Mouse (Mus musculus) layer of hippocampus, postnatal 10 days (tissue): ENCODE results near the gene Crls1. TPM values are rescaled to one million over a fixed set of nuclear protein-coding genes. Genes with fewer than 3 reads are reported as not detected.
A peak's percentile ranks its signal among the peaks of the same experiment; 100 is the strongest.

Experiments used
- DNase-seq, 2 experiments: peaks; one replicate each; pipeline ENCODE4 v3.0.0; 2021; ENCODE audit warnings: low spot score in 2 of 2
- long read RNA-seq: library from polyadenylated mRNA; stranded (forward); transcript quantifications from one replicate; pipeline ENCODE4 v2.0.0, GENCODE M21; 2023
- total RNA-seq, 2 experiments: library from RNA; stranded (reverse); gene quantifications; 2 replicates each; pipeline ENCODE4 v1.2.3; 2021

Gene Crls1
- total RNA-seq: 10 to 100 TPM; 35.5 to 36.8 TPM
- long read RNA-seq, transcript Crls1-201 (7 exons, 1,924 nt): major isoform, 56 of 73 reads
- long read RNA-seq, partial matches to known transcripts: 1 of 73 reads
- long read RNA-seq, other reads (novel, unspliced or antisense): 16 of 73 reads

DNA sequence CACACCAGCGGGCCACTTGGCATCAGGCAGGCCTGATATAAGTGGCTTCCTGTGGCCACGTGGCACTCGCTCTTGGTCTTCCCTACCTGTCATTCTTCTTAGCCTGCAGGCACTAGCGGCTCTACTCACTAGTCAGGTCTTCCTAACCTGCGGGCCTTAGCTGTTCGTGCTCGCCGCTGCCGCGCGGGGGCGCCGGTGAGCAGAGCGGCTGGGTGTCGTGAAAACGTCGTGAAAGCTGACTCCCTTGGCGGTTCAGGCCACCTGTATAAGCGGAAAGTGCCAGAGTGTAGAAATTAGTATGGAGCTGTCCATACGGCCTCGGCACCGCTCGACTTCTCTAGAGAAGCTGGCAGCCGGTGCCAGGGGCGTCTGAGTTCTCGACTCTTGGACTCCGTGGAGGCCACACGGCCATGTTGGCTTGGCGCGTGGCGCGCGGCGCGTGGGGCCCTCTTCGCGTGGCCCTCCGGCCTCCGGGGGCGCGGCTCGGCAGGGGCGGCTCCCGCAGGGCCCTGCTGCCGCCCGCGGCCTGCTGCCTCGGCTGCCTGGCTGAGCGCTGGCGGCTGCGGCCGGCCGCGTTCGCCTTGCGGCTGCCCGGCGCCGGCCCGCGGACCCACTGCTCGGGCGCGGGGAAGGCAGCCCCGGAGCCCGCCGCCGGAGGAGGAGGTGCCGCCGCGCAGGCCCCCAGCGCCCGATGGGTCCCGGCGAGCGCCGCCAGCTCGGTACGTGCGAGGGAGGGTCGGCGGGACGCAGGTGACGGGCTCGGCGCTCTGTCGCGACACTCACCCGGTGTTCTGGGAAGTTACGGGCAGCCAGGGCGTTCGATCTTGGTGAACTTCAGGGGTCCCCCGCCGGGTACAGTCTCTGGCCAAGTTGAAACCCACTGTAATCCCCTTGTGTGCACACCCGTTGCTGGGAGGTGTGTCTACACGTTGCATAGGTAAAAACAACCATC, at the start of gene Crls1:
TSS of gene Crls1 (plus strand) at position 260 of the 952 bp plus-strand sequence.
- peak; percentile 100 for DNase-seq

DNA sequence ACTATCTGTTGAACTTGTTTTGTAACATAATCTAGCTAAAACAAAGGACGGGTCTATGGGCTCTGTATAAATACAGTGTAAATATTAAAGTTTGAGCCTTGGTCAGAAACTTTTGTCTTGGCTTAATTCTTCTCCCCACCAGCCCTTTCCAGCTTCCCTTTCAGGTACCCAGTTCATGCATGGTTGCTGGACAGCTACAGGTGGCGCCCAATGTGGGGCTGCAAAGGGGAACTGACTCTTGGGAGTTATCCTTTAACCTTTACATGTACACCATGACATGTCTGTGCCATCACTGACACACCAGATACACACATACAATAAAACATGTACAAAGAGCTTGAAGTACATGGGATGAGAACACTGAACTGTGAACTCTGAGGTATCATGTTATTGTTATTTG, 43.5 kb upstream of the Crls1 start:
- no peak for DNase-seq

DNA sequence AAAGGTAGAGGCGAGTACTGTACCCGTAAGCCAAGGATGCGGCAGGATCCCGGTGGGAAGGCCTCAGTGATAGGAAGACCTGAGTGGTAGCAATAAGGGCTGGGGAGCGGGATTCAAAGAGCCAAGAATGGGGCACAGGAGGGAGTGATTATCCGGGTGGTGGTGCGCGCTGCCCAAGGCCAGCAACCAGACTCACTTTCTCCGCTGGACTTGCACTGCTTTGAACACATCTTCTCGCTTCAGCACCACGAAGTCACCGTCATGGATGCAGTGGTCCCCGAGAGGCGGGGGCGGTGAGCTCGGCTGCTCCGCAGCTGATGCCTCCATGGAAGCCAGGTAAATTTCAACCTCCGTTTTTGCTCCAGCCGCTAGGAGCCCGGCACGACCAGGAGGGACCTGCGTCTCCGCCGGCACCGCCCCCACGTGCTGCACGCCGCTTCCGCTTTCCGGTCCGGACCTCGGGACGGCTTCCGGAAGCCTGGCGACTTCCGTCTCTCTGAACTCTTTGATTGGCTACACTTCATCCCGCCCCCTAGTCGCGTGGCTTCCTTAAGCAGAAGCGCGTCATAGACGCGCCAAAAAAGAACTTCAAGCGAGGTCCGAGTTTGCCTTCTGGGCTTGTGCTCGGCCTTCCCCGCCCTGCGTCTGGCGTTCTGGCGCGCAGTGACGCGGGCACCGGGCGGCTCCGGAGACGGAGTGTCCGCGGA, 30.7 kb upstream of the Crls1 start, which contains the start of the genes Trmt6 and Mcm8:
TSS of gene Trmt6 (minus strand) at position 448 of the 707 bp plus-strand sequence.
TSS of gene Mcm8 (plus strand) at position 534 of the 707 bp plus-strand sequence.
- peak; percentile 82 to 87 for DNase-seq

GRCm38 (mm10) chr2:132841071-132841470, 5.4 kb upstream of the Crls1 start:
- DNase-seq: no peak

GRCm38 (mm10) chr2:132847581-132847980, 1.1 kb downstream of the Crls1 start:
- DNase-seq: no peak

- no peak for DNase-seq
Observed at GRCm38 (mm10) chr2:132848361-132848760, 1.9 kb downstream of the Crls1 start.

GRCm38 (mm10) chr2:132849141-132849540, 2.7 kb downstream of the Crls1 start:
- peak; percentile 23 to 27 for DNase-seq

DNA sequence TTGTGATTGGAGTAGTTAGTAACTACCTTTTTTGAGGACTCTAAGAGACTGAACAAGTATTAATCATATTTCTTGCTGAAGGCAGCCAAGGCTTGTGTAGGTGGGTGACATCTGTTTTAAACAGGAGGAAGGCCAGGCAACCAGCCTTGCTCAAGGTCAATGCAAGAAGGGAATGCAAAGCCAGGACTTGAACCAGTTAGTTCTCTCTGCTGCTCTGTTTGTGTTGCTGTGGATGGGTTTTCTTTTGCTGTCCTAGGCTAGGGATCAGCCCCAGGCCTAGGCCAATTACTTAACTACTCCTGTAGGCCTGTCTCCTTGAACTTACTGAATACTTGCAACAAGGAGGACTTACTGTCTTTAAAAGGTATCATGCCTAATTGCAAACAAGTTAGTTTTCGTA, 6.6 kb downstream of the Crls1 start:
- no peak for DNase-seq

- DNase-seq: no peak
Observed at GRCm38 (mm10) chr2:132856333-132856732, 9.9 kb downstream of the Crls1 start.

- DNase-seq: no peak
Observed at GRCm38 (mm10) chr2:132860435-132860834, 14.0 kb downstream of the Crls1 start.

- DNase-seq: no peak
Observed at GRCm38 (mm10) chr2:132861456-132861855, 15.0 kb downstream of the Crls1 start.

GRCm38 (mm10) chr2:132863325-132863724, 16.9 kb downstream of the Crls1 start:
- DNase-seq: no peak

- no peak for DNase-seq
Observed at GRCm38 (mm10) chr2:132867521-132867920, 21.1 kb downstream of the Crls1 start.

DNA sequence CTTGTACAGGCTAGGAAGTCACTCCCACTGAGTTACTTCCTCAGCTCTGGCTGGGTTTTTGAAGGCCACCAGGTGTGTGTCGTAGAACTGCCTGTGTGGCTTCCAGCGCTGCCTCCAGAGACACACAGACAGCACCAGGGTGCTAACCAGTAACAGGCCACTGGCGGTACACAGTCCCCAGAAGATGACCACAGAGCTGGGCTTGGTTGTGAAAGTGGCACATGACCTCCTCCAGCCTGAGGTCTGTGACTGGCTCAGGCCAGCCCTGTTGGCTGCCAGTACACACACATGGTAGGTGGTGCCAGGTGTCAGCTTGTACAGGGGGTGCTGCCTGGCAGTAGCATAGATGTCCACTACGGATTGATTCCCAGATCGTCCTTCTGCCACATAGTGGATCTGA, 23.2 kb downstream of the Crls1 start:
- no peak for DNase-seq

GRCm38 (mm10) chr2:132870286-132870685, 23.8 kb downstream of the Crls1 start:
- no peak for DNase-seq

- DNase-seq: no peak
Observed at GRCm38 (mm10) chr2:132871663-132872062, 25.2 kb downstream of the Crls1 start.

- no peak for DNase-seq
Observed at GRCm38 (mm10) chr2:132873657-132874326, 27.3 kb downstream of the Crls1 start.

- no peak for DNase-seq
Observed at GRCm38 (mm10) chr2:132876991-132877390, 30.5 kb downstream of the Crls1 start.

- DNase-seq: peak; percentile 56 to 60
Observed at GRCm38 (mm10) chr2:132879261-132880044, 33.0 kb downstream of the Crls1 start.
